Mouse (Mus musculus): ENCODE data around the gene Strada.

- no peak for TF ChIP-seq CTCF (conservative IDR thresholded peaks at IDR 0.05; ENCODE audit: low read length)
- no peak for TF ChIP-seq NANOG (IDR thresholded peaks at IDR 0.05; ENCODE audit: borderline replicate concordance, low read length)
- TF ChIP-seq POU5F1 (IDR thresholded peaks at IDR 0.05; ENCODE audit: borderline replicate concordance, low read length): no peak
These were observed 46.2 kb downstream of the Strada start for GRCm38 (mm10) chr11:106155761-106156160.

Data from E14TG2a.4 (cell line).